Mouse (Mus musculus): ENCODE measurements around the gene Ankrd44. TPM values are rescaled to one million over a fixed set of nuclear protein-coding genes. Genes with fewer than 3 reads are reported as not detected.

Ankrd44 gene
- total RNA-seq, 1 experiment = 10.2 TPM

DNA sequence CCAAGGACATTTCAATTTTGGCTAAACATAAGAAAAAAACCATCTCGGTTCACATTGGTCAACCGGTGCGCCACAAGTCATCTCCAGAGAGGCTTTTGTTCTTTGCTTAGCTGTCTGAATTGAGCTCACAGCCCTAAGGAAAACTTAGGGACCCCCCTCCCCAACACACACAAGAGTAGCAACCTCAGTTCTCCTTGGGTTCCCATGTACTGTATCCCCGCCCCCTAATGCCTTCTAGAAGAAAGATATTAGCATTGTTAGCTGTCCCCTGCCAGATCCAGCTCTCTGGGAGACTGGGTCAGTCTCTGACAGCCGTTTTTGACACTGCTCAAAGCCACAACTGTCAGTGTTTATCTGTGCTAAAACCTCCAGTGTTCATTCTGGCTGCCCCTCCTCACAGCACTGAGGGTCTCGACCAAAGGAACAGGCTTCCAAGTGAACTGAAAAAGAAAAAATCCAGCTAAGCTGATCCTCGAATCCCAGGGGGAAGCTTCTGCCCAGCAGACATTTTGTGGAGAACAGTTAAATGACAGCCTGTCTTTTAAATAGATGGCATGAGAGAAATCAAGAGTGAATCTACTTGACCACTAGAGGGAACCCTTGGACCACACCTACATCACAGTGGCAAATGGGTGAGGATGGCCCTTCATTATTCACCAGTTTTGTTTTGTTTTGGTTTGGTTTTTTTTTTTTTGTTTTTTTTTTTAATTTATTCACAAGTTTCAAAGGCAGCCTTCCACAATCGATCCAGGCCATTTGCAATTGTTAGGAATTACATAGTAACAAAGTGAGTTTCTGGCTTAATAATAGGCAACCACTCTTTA lies 260.4 kb downstream of the Ankrd44 start:
- H3K27ac ChIP-seq (ENCODE audit: insufficient read depth, low read depth, low read length, poor library complexity, severe bottlenecking) = no peak overlapping the region
- no peaks in the 10 kb centered on the region for H3K9me3 ChIP-seq (ENCODE audit: control insufficient read depth, insufficient read depth, low read depth, low read length)
- no peak overlapping the region for H3K4me3 ChIP-seq (ENCODE audit: insufficient read depth in 1 of 2, low read depth in 1 of 2, low read length in 2 of 2, poor library complexity in 1 of 2, severe bottlenecking in 1 of 2)
- peak; percentile 40 for DNase-seq (ENCODE audit: low read depth, low spot score)
- H3K9ac ChIP-seq (ENCODE audit: insufficient read depth, low read depth, low read length, poor library complexity, severe bottlenecking) = no peak overlapping the region
- peak; percentile 62; the same call in 1 of the 2 replicates for TF ChIP-seq ZNF384 (IDR thresholded peaks at IDR 0.05; ENCODE audit: low read depth, low read length)
- no peak for TF ChIP-seq HCFC1 (IDR thresholded peaks at IDR 0.05; ENCODE audit: borderline replicate concordance, insufficient read depth, low read length)
- TF ChIP-seq MAFK (IDR thresholded peaks at IDR 0.05; ENCODE audit: insufficient read depth, low read depth, low read length) = no peak
- no peak for TF ChIP-seq CHD2 (IDR thresholded peaks at IDR 0.05; ENCODE audit: low read depth, low read length)
- peak; percentile 95 for TF ChIP-seq ZC3H11A (IDR thresholded peaks at IDR 0.05; ENCODE audit: borderline replicate concordance, low read depth, low read length)
- in situ Hi-C loops (cut with MboI; ENCODE audit: low sequenced_read_pairs in 2 of 2, unreplicated experiment in 2 of 2) = loop anchor here in 1 of 2 experiments (25.0 kb wide), 1 partner anchor 297 kb away; no protein-coding TSS in a partner anchor
- no peaks in the 10 kb centered on the region for H3K4me1 ChIP-seq (ENCODE audit: control insufficient read depth in 2 of 2, insufficient read depth in 2 of 2, low read length in 2 of 2, poor library complexity in 1 of 2)
- H3K36me3 ChIP-seq (ENCODE audit: control insufficient read depth, insufficient read depth, low read length, poor library complexity, severe bottlenecking) = no peaks in the 10 kb centered on the region

DNA sequence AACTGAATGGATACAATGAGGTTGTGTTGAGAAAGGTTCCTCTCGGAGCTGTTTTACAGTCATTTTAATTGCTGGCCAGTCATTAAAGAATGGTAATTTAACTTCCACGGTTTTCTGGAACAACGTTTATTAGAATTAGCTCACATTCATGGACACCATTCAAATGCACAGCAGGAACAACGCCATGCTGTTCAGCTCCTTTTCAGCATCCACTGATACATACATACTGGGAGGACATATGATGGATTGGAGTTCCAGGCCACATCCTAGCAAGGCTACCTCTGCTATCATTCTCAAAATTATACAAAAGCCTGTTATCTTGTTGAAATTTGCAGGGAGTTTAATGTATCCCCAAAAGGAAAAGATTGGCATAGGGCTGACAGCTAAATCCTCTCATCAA lies 261.1 kb downstream of the Ankrd44 start:
- DNase-seq (ENCODE audit: low read depth, low spot score) = no peak
- no peak overlapping the region for H3K4me3 ChIP-seq (ENCODE audit: insufficient read depth in 1 of 2, low read depth in 1 of 2, low read length in 2 of 2, poor library complexity in 1 of 2, severe bottlenecking in 1 of 2)
- H3K27ac ChIP-seq (ENCODE audit: insufficient read depth, low read depth, low read length, poor library complexity, severe bottlenecking) = no peak overlapping the region
- no peaks in the 10 kb centered on the region for H3K36me3 ChIP-seq (ENCODE audit: control insufficient read depth, insufficient read depth, low read length, poor library complexity, severe bottlenecking)
- in situ Hi-C loops (cut with MboI; ENCODE audit: low sequenced_read_pairs in 2 of 2, unreplicated experiment in 2 of 2) = loop anchor here in 1 of 2 experiments (25.0 kb wide), 1 partner anchor 297 kb away; no protein-coding TSS in a partner anchor
- no peaks in the 10 kb centered on the region for H3K9me3 ChIP-seq (ENCODE audit: control insufficient read depth, insufficient read depth, low read depth, low read length)
- no peaks in the 10 kb centered on the region for H3K4me1 ChIP-seq (ENCODE audit: control insufficient read depth in 2 of 2, insufficient read depth in 2 of 2, low read length in 2 of 2, poor library complexity in 1 of 2)
- no peak overlapping the region for H3K9ac ChIP-seq (ENCODE audit: insufficient read depth, low read depth, low read length, poor library complexity, severe bottlenecking)
- no peak for TF ChIP-seq HCFC1 (IDR thresholded peaks at IDR 0.05; ENCODE audit: borderline replicate concordance, insufficient read depth, low read length)
- no peak for TF ChIP-seq ZC3H11A (IDR thresholded peaks at IDR 0.05; ENCODE audit: borderline replicate concordance, low read depth, low read length)
- TF ChIP-seq ZNF384 (IDR thresholded peaks at IDR 0.05; ENCODE audit: low read depth, low read length) = no peak
- no peak for TF ChIP-seq CHD2 (IDR thresholded peaks at IDR 0.05; ENCODE audit: low read depth, low read length)
- TF ChIP-seq MAFK (IDR thresholded peaks at IDR 0.05; ENCODE audit: insufficient read depth, low read depth, low read length) = no peak

GRCm38 (mm10) chr1:54660674-54661073 lies 265.5 kb downstream of the Ankrd44 start:
- Histone ChIP-seq H3K4me3 (ENCODE audit: insufficient read depth in 1 of 2, low read depth in 1 of 2, low read length in 2 of 2, poor library complexity in 1 of 2, severe bottlenecking in 1 of 2) (no peak overlapping the region), H3K9ac (ENCODE audit: insufficient read depth, low read depth, low read length, poor library complexity, severe bottlenecking) (no peak overlapping the region), H3K27ac (ENCODE audit: insufficient read depth, low read depth, low read length, poor library complexity, severe bottlenecking) (no peak overlapping the region), H3K4me1 (ENCODE audit: control insufficient read depth in 2 of 2, insufficient read depth in 2 of 2, low read length in 2 of 2, poor library complexity in 1 of 2) (no peaks in the 10 kb centered on the region), H3K9me3 (ENCODE audit: control insufficient read depth, insufficient read depth, low read depth, low read length) (no peaks in the 10 kb centered on the region), H3K36me3 (ENCODE audit: control insufficient read depth, insufficient read depth, low read length, poor library complexity, severe bottlenecking) (no peaks in the 10 kb centered on the region)
- no peak for DNase-seq (ENCODE audit: low read depth, low spot score)
- TF ChIP-seq CHD2 (IDR thresholded peaks at IDR 0.05; ENCODE audit: low read depth, low read length) = no peak
- TF ChIP-seq ZNF384 (IDR thresholded peaks at IDR 0.05; ENCODE audit: low read depth, low read length) = no peak
- no peak for TF ChIP-seq HCFC1 (IDR thresholded peaks at IDR 0.05; ENCODE audit: borderline replicate concordance, insufficient read depth, low read length)
- TF ChIP-seq ZC3H11A (IDR thresholded peaks at IDR 0.05; ENCODE audit: borderline replicate concordance, low read depth, low read length) = no peak
- TF ChIP-seq MAFK (IDR thresholded peaks at IDR 0.05; ENCODE audit: insufficient read depth, low read depth, low read length) = no peak
- in situ Hi-C loops (cut with MboI; ENCODE audit: low sequenced_read_pairs in 2 of 2, unreplicated experiment in 2 of 2) = loop anchor here in 1 of 2 experiments (25.0 kb wide), 1 partner anchor 302 kb away; no protein-coding TSS in a partner anchor

- H3K4me1 ChIP-seq (ENCODE audit: control insufficient read depth in 2 of 2, insufficient read depth in 2 of 2, low read length in 2 of 2, poor library complexity in 1 of 2) = no peaks in the 10 kb centered on the region
- TF ChIP-seq HCFC1 (IDR thresholded peaks at IDR 0.05; ENCODE audit: borderline replicate concordance, insufficient read depth, low read length) = no peak
- no peak for TF ChIP-seq CHD2 (IDR thresholded peaks at IDR 0.05; ENCODE audit: low read depth, low read length)
- TF ChIP-seq ZC3H11A (IDR thresholded peaks at IDR 0.05; ENCODE audit: borderline replicate concordance, low read depth, low read length) = no peak
- TF ChIP-seq ZNF384 (IDR thresholded peaks at IDR 0.05; ENCODE audit: low read depth, low read length) = no peak
- TF ChIP-seq MAFK (IDR thresholded peaks at IDR 0.05; ENCODE audit: insufficient read depth, low read depth, low read length) = no peak
- H3K9me3 ChIP-seq (ENCODE audit: control insufficient read depth, insufficient read depth, low read depth, low read length) = no peaks in the 10 kb centered on the region
- H3K27ac ChIP-seq (ENCODE audit: insufficient read depth, low read depth, low read length, poor library complexity, severe bottlenecking) = no peak overlapping the region
- in situ Hi-C loops (cut with MboI; ENCODE audit: low sequenced_read_pairs in 2 of 2, unreplicated experiment in 2 of 2) = loop anchor here in 1 of 2 experiments (25.0 kb wide), 1 partner anchor 304 kb away; no protein-coding TSS in a partner anchor
- H3K9ac ChIP-seq (ENCODE audit: insufficient read depth, low read depth, low read length, poor library complexity, severe bottlenecking) = no peak overlapping the region
- no peak overlapping the region for H3K4me3 ChIP-seq (ENCODE audit: insufficient read depth in 1 of 2, low read depth in 1 of 2, low read length in 2 of 2, poor library complexity in 1 of 2, severe bottlenecking in 1 of 2)
- no peak for DNase-seq (ENCODE audit: low read depth, low spot score)
- H3K36me3 ChIP-seq (ENCODE audit: control insufficient read depth, insufficient read depth, low read length, poor library complexity, severe bottlenecking) = no peaks in the 10 kb centered on the region
Observed at GRCm38 (mm10) chr1:54658558-54658957, 267.6 kb downstream of the Ankrd44 start.

Data from ES-E14 (cell line).